Mouse (Mus musculus) intestine, postnatal 0 days (tissue): ENCODE data around the gene Slc35e2. TPM values are rescaled to one million over a fixed set of nuclear protein-coding genes. Genes with fewer than 3 reads are reported as not detected.

Experiments
- ATAC-seq: fragments of 200-750 bp; cut with Nextera tagmentation; 2 replicates; pipeline ENCODE4 v1.8.0; 2017; ENCODE audit warnings: mild to moderate bottlenecking, moderate TSS enrichment, moderate library complexity
- H3K27ac ChIP-seq: fragments of 300-500 bp; sonication (generic); 2 replicates; pipeline ENCODE4 v1.5.1; 2014; ENCODE audit warnings: mild to moderate bottlenecking, low read depth, low read length, moderate library complexity
- H3K27me3 ChIP-seq: fragments of 300-500 bp; sonication (generic); replicated peaks from 2 replicates; pipeline ENCODE4 v1.6.1; 2014; ENCODE audit warnings: low read length, mixed read lengths; ENCODE audit not compliant: control insufficient read depth, insufficient read depth
- H3K36me3 ChIP-seq: fragments of 300-500 bp; sonication (generic); 2 replicates; pipeline ENCODE4 v1.6.1; 2014; ENCODE audit warnings: mild to moderate bottlenecking, moderate library complexity; ENCODE audit not compliant: control insufficient read depth, insufficient read depth
- H3K4me1 ChIP-seq: fragments of 300-500 bp; sonication (generic); replicated peaks from 2 replicates; pipeline ENCODE4 v1.6.1; 2014; ENCODE audit warnings: antibody characterized with exemption, low read length, mixed read lengths; ENCODE audit not compliant: control insufficient read depth, insufficient read depth
- H3K4me2 ChIP-seq: fragments of 300-500 bp; sonication (generic); replicated peaks from 2 replicates; pipeline ENCODE4 v1.6.1; 2014; ENCODE audit warnings: low read depth, mild to moderate bottlenecking, moderate library complexity
- H3K4me3 ChIP-seq: fragments of 300-500 bp; sonication (generic); 2 replicates; pipeline ENCODE4 v1.5.1; 2014; ENCODE audit warnings: low read depth, low read length
- H3K9ac ChIP-seq: fragments of 300-500 bp; sonication (generic); 2 replicates; pipeline ENCODE4 v1.6.1; 2014; ENCODE audit warnings: mild to moderate bottlenecking, low read depth, low read length
- H3K9me3 ChIP-seq: fragments of 300-500 bp; sonication (generic); 2 replicates; pipeline ENCODE4 v1.6.1; 2016; ENCODE audit warnings: mixed run types; ENCODE audit not compliant: control insufficient read depth
- CTCF ChIP-seq: sonication (generic); IDR thresholded peaks from 2 replicates; pipeline ENCODE4 v1.5.1; 2016; ENCODE audit warnings: low read depth, mild to moderate bottlenecking, control low read depth, antibody characterized with exemption, moderate library complexity
- WGBS: fragments of 180-500 bp; shearing (Covaris S2); extraction: QIAGEN DNeasy Blood & Tissue Kit; methylation state at CpG from one replicate; pipeline ENCODE4 v1.1.7; 2014; 5-methylcytosine and 5-hydroxymethylcytosine counted together
- polyA plus RNA-seq: library from polyadenylated mRNA; unstranded; fragments of >200 nt; fragmentation: Nextera tagmentation; extraction: Ambion mirVana; gene quantifications from 2 replicates; pipeline ENCODE4 v1.2.1, GENCODE M21; 2015

Gene Slc35e2
- polyA plus RNA-seq, 1 experiment from 2014 or later = 5.1 TPM

- Histone ChIP-seq H3K4me2 (no peak overlapping the region), H3K4me1 (0 out of 2 replicates have a peak, but pooled peaks cover 3% of the 10 kb centered on the region), H3K9me3 (no peaks in the 10 kb centered on the region), H3K4me3 (no peak overlapping the region), H3K36me3 (peaks cover 11% of the 10 kb centered on the region), H3K9ac (no peak overlapping the region), H3K27me3 (no peaks in the 10 kb centered on the region), H3K27ac (0 out of 2 replicates have a peak overlapping the region, but pooled peaks have one; percentile 3)
- WGBS = 80% methylated on average over 9 of the region's 9 CpGs
- ATAC-seq = no peak
- no peak for TF ChIP-seq CTCF
Measured at GRCm38 (mm10) chr4:155573876-155574275, 27.3 kb upstream of the Slc35e2 start.

- Histone ChIP-seq H3K9me3 (no peaks in the 10 kb centered on the region), H3K27ac (no peak overlapping the region), H3K36me3 (peaks cover 19% of the 10 kb centered on the region), H3K9ac (no peak overlapping the region), H3K4me3 (no peak overlapping the region), H3K4me1 (0 out of 2 replicates have a peak, but pooled peaks cover 3% of the 10 kb centered on the region), H3K4me2 (no peak overlapping the region), H3K27me3 (no peaks in the 10 kb centered on the region)
- no peak for ATAC-seq
- WGBS = 75% methylated on average over 11 of the region's 11 CpGs
- no peak for TF ChIP-seq CTCF
Measured at GRCm38 (mm10) chr4:155574931-155575330, 26.3 kb upstream of the Slc35e2 start.

GRCm38 (mm10) chr4:155575521-155575920 is 25.7 kb upstream of the Slc35e2 start:
- Histone ChIP-seq H3K4me2 (no peak overlapping the region), H3K9ac (no peak overlapping the region), H3K27ac (no peak overlapping the region), H3K4me1 (0 out of 2 replicates have a peak, but pooled peaks cover 3% of the 10 kb centered on the region), H3K27me3 (no peaks in the 10 kb centered on the region), H3K36me3 (peaks cover 19% of the 10 kb centered on the region), H3K4me3 (no peak overlapping the region), H3K9me3 (no peaks in the 10 kb centered on the region)
- no peak for ATAC-seq
- WGBS = 86% methylated on average over 8 of the region's 8 CpGs
- TF ChIP-seq CTCF = no peak

- no peaks in the 10 kb centered on the region for H3K27me3 ChIP-seq
- H3K36me3 ChIP-seq = peaks cover 22% of the 10 kb centered on the region
- WGBS = 89% methylated on average over 9 of the region's 9 CpGs
Measured at GRCm38 (mm10) chr4:155577132-155577531, 24.1 kb upstream of the Slc35e2 start.

GRCm38 (mm10) chr4:155577741-155578140 is 23.5 kb upstream of the Slc35e2 start:
- Histone ChIP-seq H3K36me3 (peaks cover 25% of the 10 kb centered on the region), H3K4me2 (no peak overlapping the region), H3K4me3 (no peak overlapping the region), H3K27me3 (no peaks in the 10 kb centered on the region), H3K9ac (no peak overlapping the region), H3K4me1 (0 out of 2 replicates have a peak, but pooled peaks cover 3% of the 10 kb centered on the region), H3K27ac (no peak overlapping the region), H3K9me3 (no peaks in the 10 kb centered on the region)
- no peak for ATAC-seq
- 79% methylated on average over 5 of the region's 5 CpGs for WGBS
- TF ChIP-seq CTCF = no peak

More at GRCm38 (mm10) chr4:155577132-155577531, 24.1 kb upstream of the Slc35e2 start:
- no peaks in the 10 kb centered on the region for H3K9me3 ChIP-seq
- H3K27ac ChIP-seq = no peak overlapping the region
- no peak overlapping the region for H3K4me2 ChIP-seq
- 0 out of 2 replicates have a peak, but pooled peaks cover 3% of the 10 kb centered on the region for H3K4me1 ChIP-seq
- H3K4me3 ChIP-seq = no peak overlapping the region
- TF ChIP-seq CTCF = no peak
- no peak for ATAC-seq
- H3K9ac ChIP-seq = no peak overlapping the region

- 88% methylated on average over 7 of the region's 7 CpGs for WGBS
Measured at GRCm38 (mm10) chr4:155578336-155579125, 22.7 kb upstream of the Slc35e2 start.

More at GRCm38 (mm10) chr4:155578336-155579125, 22.7 kb upstream of the Slc35e2 start:
- no peak for ATAC-seq
- Histone ChIP-seq H3K4me3 (no peak overlapping the region), H3K27me3 (no peaks in the 10 kb centered on the region), H3K9ac (no peak overlapping the region), H3K4me1 (0 out of 2 replicates have a peak, but pooled peaks cover 3% of the 10 kb centered on the region), H3K9me3 (no peaks in the 10 kb centered on the region), H3K27ac (no peak overlapping the region), H3K4me2 (no peak overlapping the region), H3K36me3 (peaks cover 26% of the 10 kb centered on the region)
- no peak for TF ChIP-seq CTCF
